Mouse (Mus musculus) kidney, adult 8-10 months (tissue): ENCODE measurements at regions not wholly inside any gene's neighbourhood (a gene's known extent, or its start where the extent isn't known, plus 50 kb on each side); places are given as distances from the start of the nearest gene placed in this dataset.

Source experiments
- DNase-seq, 2 experiments: peaks; one replicate each; pipeline ENCODE4 v3.0.0; 2022

- no peak for DNase-seq
These were observed 695.7 kb upstream of the Kif18a start for GRCm38 (mm10) chr2:108584799-108585198.

GRCm38 (mm10) chr2:108593555-108593954 lies 687.0 kb upstream of the Kif18a start:
- DNase-seq = no peak

GRCm38 (mm10) chr2:108600346-108600745 lies 680.2 kb upstream of the Kif18a start:
- DNase-seq = no peak

GRCm38 (mm10) chr2:108619580-108619979 lies 661.0 kb upstream of the Kif18a start:
- no peak for DNase-seq

GRCm38 (mm10) chr2:108622367-108623162 lies 658.0 kb upstream of the Kif18a start:
- DNase-seq = no peak

- DNase-seq = no peak
These were observed 644.9 kb upstream of the Kif18a start for GRCm38 (mm10) chr2:108635644-108636043.

GRCm38 (mm10) chr2:108660697-108661388 lies 619.7 kb upstream of the Kif18a start:
- DNase-seq = no peak

GRCm38 (mm10) chr2:108677777-108678380 lies 602.7 kb upstream of the Kif18a start:
- no peak for DNase-seq

GRCm38 (mm10) chr2:108681574-108681973 lies 599.0 kb upstream of the Kif18a start:
- DNase-seq = no peak

- no peak for DNase-seq
These were observed 594.4 kb upstream of the Kif18a start for GRCm38 (mm10) chr2:108686019-108686743.

- peak in 1 of 2 experiments; percentile 48 for DNase-seq
These were observed 590.4 kb upstream of the Kif18a start for GRCm38 (mm10) chr2:108690091-108690490.

- DNase-seq = no peak
These were observed 589.2 kb upstream of the Kif18a start for GRCm38 (mm10) chr2:108691156-108692007.

GRCm38 (mm10) chr2:108701308-108701707 lies 579.2 kb upstream of the Kif18a start:
- no peak for DNase-seq

- no peak for DNase-seq
These were observed 572.4 kb upstream of the Kif18a start for GRCm38 (mm10) chr2:108707856-108708855.

- DNase-seq = no peak
These were observed 538.5 kb upstream of the Kif18a start for GRCm38 (mm10) chr2:108742079-108742478.

- DNase-seq = no peak
These were observed 537.0 kb upstream of the Kif18a start for GRCm38 (mm10) chr2:108743511-108743910.

- DNase-seq = no peak
These were observed 535.7 kb upstream of the Kif18a start for GRCm38 (mm10) chr2:108744797-108745196.

- no peak for DNase-seq
These were observed 526.9 kb upstream of the Kif18a start for GRCm38 (mm10) chr2:108753494-108754225.

- no peak for DNase-seq
These were observed 524.7 kb upstream of the Kif18a start for GRCm38 (mm10) chr2:108755821-108756220.

- no peak for DNase-seq
These were observed 524.3 kb upstream of the Kif18a start for GRCm38 (mm10) chr2:108756251-108756650.
